Mouse (Mus musculus) stomach, embryonic 14.5 days (tissue): ENCODE measurements around the gene Adgrb3. TPM values are rescaled to one million over a fixed set of nuclear protein-coding genes. Genes with fewer than 3 reads are reported as not detected.
"Not testable (repeated sequence)": the region's sequence is repeated elsewhere in the genome, so short reads cannot be mapped to it uniquely, and the experiment has no call there.

Experiments
- ATAC-seq: fragments of 200-750 bp; cut with Nextera tagmentation; 2 replicates; pipeline ENCODE4 v1.8.0; 2017; ENCODE audit warnings: low read depth, moderate TSS enrichment; ENCODE audit not compliant: insufficient number of reproducible peaks, insufficient read depth, low FRiP score
- H3K27ac ChIP-seq: fragments of 300-500 bp; sonication (generic); 2 replicates; pipeline ENCODE4 v1.5.1; 2014; ENCODE audit warnings: mild to moderate bottlenecking, low read length, moderate library complexity, mixed read lengths
- H3K27me3 ChIP-seq: fragments of 300-500 bp; sonication (generic); 2 replicates; pipeline ENCODE4 v1.6.1; 2014; ENCODE audit warnings: low read length, control low read depth, mixed read lengths; ENCODE audit not compliant: control insufficient read depth, insufficient read depth
- H3K36me3 ChIP-seq: fragments of 300-500 bp; sonication (generic); 2 replicates; pipeline ENCODE4 v1.6.1; 2014; ENCODE audit warnings: mild to moderate bottlenecking, control low read depth, low read length, moderate library complexity, mixed read lengths; ENCODE audit not compliant: control insufficient read depth, insufficient read depth
- H3K4me1 ChIP-seq: fragments of 300-500 bp; sonication (generic); 2 replicates; pipeline ENCODE4 v1.6.1; 2014; ENCODE audit warnings: low read length, control low read depth, mixed read lengths; ENCODE audit not compliant: control insufficient read depth, insufficient read depth
- H3K4me2 ChIP-seq: fragments of 300-500 bp; sonication (generic); replicated peaks from 2 replicates; pipeline ENCODE4 v1.6.1; 2014; ENCODE audit warnings: low read depth, low read length, control low read depth
- H3K4me3 ChIP-seq: fragments of 300-500 bp; sonication (generic); 2 replicates; pipeline ENCODE4 v1.5.1; 2014; ENCODE audit warnings: low read depth, low read length, control low read depth
- H3K9ac ChIP-seq: fragments of 300-500 bp; sonication (generic); replicated peaks from 2 replicates; pipeline ENCODE4 v1.6.1; 2014; ENCODE audit warnings: low read depth, mild to moderate bottlenecking, control low read depth, low read length, moderate library complexity, mixed read lengths
- H3K9me3 ChIP-seq: fragments of 300-500 bp; sonication (generic); 2 replicates; pipeline ENCODE4 v1.6.1; 2016; ENCODE audit warnings: low read depth, low read length, control low read depth; ENCODE audit not compliant: control insufficient read depth
- WGBS: fragments of 180-500 bp; shearing (Covaris S2); extraction: QIAGEN DNeasy Blood & Tissue Kit; methylation state at CpG from one replicate; pipeline ENCODE4 v1.1.7; 2014; 5-methylcytosine and 5-hydroxymethylcytosine counted together
- polyA plus RNA-seq: library from polyadenylated mRNA; unstranded; fragments of >200 nt; fragmentation: Nextera tagmentation; extraction: Ambion mirVana; gene quantifications from 2 replicates; pipeline ENCODE4 v1.2.1, GENCODE M21; 2014

Adgrb3 gene
- polyA plus RNA-seq, 1 experiment from 2014 or later = 5.6 TPM

GRCm38 (mm10) chr1:25616954-25617353, 212.6 kb downstream of the Adgrb3 start:
- H3K4me1 ChIP-seq = no peaks in the 10 kb centered on the region
- H3K9ac ChIP-seq = no peak overlapping the region
- no peak overlapping the region for H3K4me3 ChIP-seq
- no peaks in the 10 kb centered on the region for H3K36me3 ChIP-seq
- no peaks in the 10 kb centered on the region for H3K27me3 ChIP-seq
- no peak for ATAC-seq
- no peaks in the 10 kb centered on the region for H3K9me3 ChIP-seq
- no peak overlapping the region for H3K4me2 ChIP-seq
- H3K27ac ChIP-seq = no peak overlapping the region

DNA sequence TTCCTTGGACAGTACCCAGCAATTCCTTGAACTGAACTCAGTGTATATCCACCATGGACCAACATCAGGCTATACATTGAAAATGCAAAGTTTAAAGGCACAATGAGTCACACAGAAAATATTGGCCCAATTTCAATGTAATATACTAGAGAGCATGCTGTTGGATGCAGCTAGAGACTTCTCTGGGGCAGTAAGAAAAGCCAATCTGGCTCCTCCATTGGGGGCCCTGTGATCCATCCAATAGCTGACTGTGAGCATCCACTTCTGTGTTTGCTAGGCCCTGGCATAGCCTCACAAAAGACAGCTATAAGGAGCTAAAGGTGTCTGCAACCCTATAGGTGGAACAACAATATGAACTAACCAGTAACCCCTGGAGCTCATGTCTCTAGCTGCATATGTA, 218.7 kb downstream of the Adgrb3 start:
- H3K9ac ChIP-seq, H3K9me3 ChIP-seq, H3K36me3 ChIP-seq, ATAC-seq, H3K4me1 ChIP-seq, H3K4me2 ChIP-seq, H3K27me3 ChIP-seq, H3K27ac ChIP-seq, H3K4me3 ChIP-seq: not testable (repeated sequence)

DNA sequence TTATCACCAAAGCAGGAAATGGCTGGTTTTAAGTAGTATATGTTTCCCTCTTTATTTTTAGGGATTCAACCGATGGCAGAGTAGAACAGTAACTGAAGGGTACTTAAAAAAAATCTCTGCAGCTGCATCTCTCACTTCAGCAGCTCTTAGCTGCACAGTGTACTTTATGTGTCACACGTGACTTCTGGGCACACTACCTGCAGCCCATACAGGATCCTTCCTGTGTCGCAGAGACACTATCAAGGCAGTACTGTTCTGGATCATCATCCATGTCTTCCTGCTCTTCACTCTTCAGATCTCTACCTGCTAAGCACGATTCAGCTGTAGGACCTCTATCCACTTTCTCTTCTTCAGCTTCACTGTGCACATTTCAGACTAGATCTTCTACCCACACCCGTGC, 230.6 kb downstream of the Adgrb3 start:
- H3K4me2 ChIP-seq = no peak overlapping the region
- no peaks in the 10 kb centered on the region for H3K4me1 ChIP-seq
- no peaks in the 10 kb centered on the region for H3K9me3 ChIP-seq
- WGBS = 93% methylated on average over 5 of the region's 5 CpGs
- no peak for ATAC-seq
- H3K9ac ChIP-seq = no peak overlapping the region
- H3K4me3 ChIP-seq = no peak overlapping the region
- no peak overlapping the region for H3K27ac ChIP-seq
- H3K36me3 ChIP-seq = no peaks in the 10 kb centered on the region
- H3K27me3 ChIP-seq = no peaks in the 10 kb centered on the region

- Histone ChIP-seq H3K27ac (no peak overlapping the region), H3K4me1 (no peaks in the 10 kb centered on the region), H3K27me3 (no peaks in the 10 kb centered on the region), H3K4me2 (no peak overlapping the region), H3K9me3 (no peaks in the 10 kb centered on the region), H3K36me3 (no peaks in the 10 kb centered on the region), H3K9ac (no peak overlapping the region), H3K4me3 (no peak overlapping the region)
- no peak for ATAC-seq
- WGBS = 58% methylated on average over 2 of the region's 2 CpGs
Measured at GRCm38 (mm10) chr1:25588568-25589118, 240.9 kb downstream of the Adgrb3 start.

DNA sequence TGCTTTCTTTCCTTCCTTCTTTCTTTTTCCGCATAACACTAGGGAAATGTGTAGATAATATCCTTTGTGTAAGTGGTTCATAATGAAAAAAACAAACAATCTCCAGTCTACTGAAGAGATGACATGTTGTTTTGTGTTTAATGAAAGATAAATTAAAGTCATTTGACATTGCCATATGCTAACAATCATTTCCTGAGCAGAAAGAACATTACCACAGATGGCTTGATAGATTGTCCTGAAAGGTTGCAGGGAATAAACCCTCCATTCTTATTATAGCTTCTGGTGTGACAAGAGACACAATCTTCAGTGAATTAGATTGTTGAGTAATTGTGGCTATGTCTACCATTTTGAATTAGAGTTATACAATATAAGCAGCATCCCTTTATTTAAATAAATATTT, 247.8 kb downstream of the Adgrb3 start:
- H3K27me3 ChIP-seq = no peaks in the 10 kb centered on the region

GRCm38 (mm10) chr1:25577836-25578235, 251.7 kb downstream of the Adgrb3 start:
- Histone ChIP-seq H3K36me3 (no peaks in the 10 kb centered on the region), H3K9ac (no peak overlapping the region), H3K9me3 (no peaks in the 10 kb centered on the region), H3K27ac (no peak overlapping the region), H3K4me1 (no peaks in the 10 kb centered on the region), H3K4me2 (no peak overlapping the region), H3K4me3 (no peak overlapping the region), H3K27me3 (no peaks in the 10 kb centered on the region)
- WGBS = 76% methylated on average over 4 of the region's 4 CpGs
- ATAC-seq = no peak

More for the DNA sequence above, 247.8 kb downstream of the Adgrb3 start:
- Histone ChIP-seq H3K4me1 (no peaks in the 10 kb centered on the region), H3K9me3 (no peaks in the 10 kb centered on the region), H3K9ac (no peak overlapping the region), H3K4me2 (no peak overlapping the region), H3K4me3 (no peak overlapping the region), H3K36me3 (no peaks in the 10 kb centered on the region), H3K27ac (no peak overlapping the region)
- WGBS = 71% methylated on average over 1 of the region's 1 CpGs
- no peak for ATAC-seq

DNA sequence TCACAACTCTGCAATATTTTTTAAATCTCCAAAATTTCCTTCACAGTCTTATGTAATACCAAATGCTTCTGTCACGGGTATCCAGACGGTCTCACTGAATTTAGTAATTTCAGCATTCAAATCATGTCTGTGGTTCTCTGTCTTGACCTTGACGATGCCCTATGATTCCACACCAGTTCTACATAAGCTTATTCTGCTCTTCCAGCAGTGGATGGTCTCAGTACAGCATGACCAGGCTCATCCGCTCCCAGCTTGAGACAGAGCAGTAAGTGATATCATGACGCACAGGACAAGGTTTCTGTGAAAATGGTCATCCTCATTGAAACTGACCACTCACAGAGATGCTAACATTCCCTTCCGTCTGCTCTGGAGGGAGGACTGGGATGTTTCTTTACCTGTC, 252.9 kb downstream of the Adgrb3 start:
- Histone ChIP-seq H3K27ac (no peak overlapping the region), H3K27me3 (no peaks in the 10 kb centered on the region), H3K4me1 (no peaks in the 10 kb centered on the region), H3K9me3 (no peaks in the 10 kb centered on the region), H3K9ac (no peak overlapping the region), H3K4me3 (no peak overlapping the region), H3K4me2 (no peak overlapping the region), H3K36me3 (no peaks in the 10 kb centered on the region)
- WGBS = 81% methylated on average over 6 of the region's 6 CpGs
- ATAC-seq = no peak

GRCm38 (mm10) chr1:25568096-25568495, 261.4 kb downstream of the Adgrb3 start:
- Histone ChIP-seq H3K36me3 (no peaks in the 10 kb centered on the region), H3K9ac (no peak overlapping the region), H3K4me3 (no peak overlapping the region), H3K4me2 (no peak overlapping the region), H3K27me3 (no peaks in the 10 kb centered on the region), H3K27ac (no peak overlapping the region), H3K9me3 (no peaks in the 10 kb centered on the region), H3K4me1 (no peaks in the 10 kb centered on the region)
- no peak for ATAC-seq
- 91% methylated on average over 1 of the region's 1 CpGs for WGBS

- H3K9ac ChIP-seq = no peak overlapping the region
- H3K27ac ChIP-seq = no peak overlapping the region
- H3K4me3 ChIP-seq = no peak overlapping the region
- no peaks in the 10 kb centered on the region for H3K4me1 ChIP-seq
- WGBS = 78% methylated on average over 1 of the region's 1 CpGs
- ATAC-seq = no peak
- no peaks in the 10 kb centered on the region for H3K9me3 ChIP-seq
- no peaks in the 10 kb centered on the region for H3K27me3 ChIP-seq
- H3K4me2 ChIP-seq = no peak overlapping the region
- H3K36me3 ChIP-seq = no peaks in the 10 kb centered on the region
Measured at GRCm38 (mm10) chr1:25546072-25546471, 283.4 kb downstream of the Adgrb3 start.
